26 mouse cellular contexts compared by ENCODE assay signal in genomic region chr17:86647226-86647625, GRCm38 (mm10).
DNase-seq lines count a peak whose midpoint lies in the region; ATAC-seq and TF ChIP-seq lines count a peak whose summit lies in the region.
"Had no signal": no experiment of that assay in that cellular context is flagged by ENCODE, and none has a peak within 500 bp of the region (broad histone marks: within the 10 kb centered on the region; RNA-seq: fewer than 3 reads in every experiment).

No protein-coding gene starts in this region.

- H3K9ac ChIP-seq in forebrain, postnatal 0 days = no peak overlapping the region
- H3K9ac ChIP-seq in midbrain, embryonic 11.5 days (ENCODE audit: low read length) = no peak overlapping the region
- H3K9ac ChIP-seq: embryonic facial prominence, embryonic 15.5 days; heart, embryonic 15.5 days; hindbrain, embryonic 14.5 days; intestine, embryonic 15.5 days had no signal

- TF ChIP-seq CTCF in forebrain, postnatal 0 days (IDR thresholded peaks at IDR 0.05; ENCODE audit: low read depth) = no peak

- H3K4me1 ChIP-seq in forebrain, postnatal 0 days (ENCODE audit: insufficient read depth) = no peaks in the 10 kb centered on the region
- H3K4me1 ChIP-seq in midbrain, embryonic 11.5 days (ENCODE audit: control insufficient read depth, insufficient read depth, low read length) = no peaks in the 10 kb centered on the region
- H3K4me1 ChIP-seq: embryonic facial prominence, embryonic 15.5 days; forebrain, embryonic 10.5 days; heart, embryonic 15.5 days; hindbrain, embryonic 10.5 days; intestine, embryonic 15.5 days had no signal

- H3K36me3 ChIP-seq in forebrain, postnatal 0 days (ENCODE audit: insufficient read depth) = no peaks in the 10 kb centered on the region
- H3K36me3 ChIP-seq in midbrain, embryonic 11.5 days (ENCODE audit: control insufficient read depth, insufficient read depth, low read length) = no peaks in the 10 kb centered on the region
- H3K36me3 ChIP-seq: embryonic facial prominence, embryonic 15.5 days; forebrain, embryonic 10.5 days; heart, embryonic 15.5 days; hindbrain, embryonic 10.5 days; intestine, embryonic 15.5 days had no signal

- H3K9me3 ChIP-seq in forebrain, postnatal 0 days (ENCODE audit: low read length) = no peaks in the 10 kb centered on the region
- no peaks in the 10 kb centered on the region for H3K9me3 ChIP-seq in midbrain, embryonic 11.5 days (ENCODE audit: control insufficient read depth, low read length)
- H3K9me3 ChIP-seq: embryonic facial prominence, embryonic 15.5 days; forebrain, embryonic 10.5 days; heart, embryonic 15.5 days; hindbrain, embryonic 10.5 days; intestine, embryonic 15.5 days had no signal

- ATAC-seq in forebrain, postnatal 0 days = no peak
- no peak for ATAC-seq in midbrain, embryonic 11.5 days (ENCODE audit: low FRiP score)
- ATAC-seq: activated CD4-positive, CD25-positive, alpha-beta regulatory T cell, adult 4 months; forebrain, embryonic 14.5 days; intestine, embryonic 15.5 days; Patski had no signal

- no peak overlapping the region for H3K4me2 ChIP-seq in forebrain, postnatal 0 days (ENCODE audit: low read depth)
- no peak overlapping the region for H3K4me2 ChIP-seq in midbrain, embryonic 11.5 days
- H3K4me2 ChIP-seq: embryonic facial prominence, embryonic 15.5 days; heart, embryonic 11.5 days; heart, embryonic 15.5 days; hindbrain, embryonic 14.5 days; intestine, embryonic 15.5 days had no signal

- no peaks in the 10 kb centered on the region for H3K27me3 ChIP-seq in forebrain, postnatal 0 days (ENCODE audit: insufficient read depth, low read length)
- H3K27me3 ChIP-seq in midbrain, embryonic 11.5 days (ENCODE audit: control insufficient read depth, insufficient read depth, low read length) = no peaks in the 10 kb centered on the region
- H3K27me3 ChIP-seq: CH12.LX; embryonic facial prominence, embryonic 15.5 days; heart, embryonic 15.5 days; intestine, embryonic 15.5 days; Patski had no signal

- DNase-seq in brain, adult 2 months (ENCODE audit: low read depth, low spot score) = peak; percentile 94
- peak; percentile 88 for DNase-seq in cerebellum, adult 11-12 months
- peak; percentile 93 for DNase-seq in cerebellum, adult 9-10 months
- DNase-seq in cerebellum, postnatal 25 days = peak; percentile 80 to 84
- no peak for DNase-seq in forebrain, postnatal 0 days
- no peak for DNase-seq in thymus, postnatal 14 days
- DNase-seq in midbrain, embryonic 11.5 days (ENCODE audit: low spot score, missing footprints) = no peak
- DNase-seq: adrenal gland, adult 2 months; adrenal gland, postnatal 25 days; embryo, embryonic 11 days; gastrocnemius, postnatal 14 days; heart, adult 2 months; heart, postnatal 14 days; kidney, adult 2 months had no signal

- no peak overlapping the region for H3K27ac ChIP-seq in forebrain, postnatal 0 days (ENCODE audit: low read depth, low read length)
- H3K27ac ChIP-seq in midbrain, embryonic 11.5 days (ENCODE audit: low read depth, low read length) = no peak overlapping the region
- H3K27ac ChIP-seq: embryonic facial prominence, embryonic 15.5 days; forebrain, embryonic 10.5 days; heart, adult 2 months; heart, embryonic 15.5 days; hindbrain, embryonic 10.5 days; hindbrain, embryonic 14.5 days; intestine, embryonic 15.5 days had no signal

- H3K4me3 ChIP-seq in forebrain, postnatal 0 days (ENCODE audit: low read depth, low read length) = no peak overlapping the region
- H3K4me3 ChIP-seq in midbrain, embryonic 11.5 days (ENCODE audit: low read depth, low read length) = no peak overlapping the region
- H3K4me3 ChIP-seq: embryonic facial prominence, embryonic 15.5 days; erythroblast, embryonic 14.5 days; forebrain, embryonic 10.5 days; heart, adult 2 months; heart, embryonic 15.5 days; hindbrain, embryonic 10.5 days; intestine, embryonic 15.5 days had no signal

- 93% methylated on average over 3 of the region's 3 CpGs for WGBS in forebrain, postnatal 0 days
- 93% methylated on average over 3 of the region's 3 CpGs for WGBS in midbrain, embryonic 11.5 days

Comparison
In these comparisons a context has a peak if more than half of its experiments do, and no peak if none do; other contexts are left out.
1. DNase-seq: peak in brain, adult 2 months (single experiment), cerebellum, adult 11-12 months (single experiment), cerebellum, adult 9-10 months (single experiment) and cerebellum, postnatal 25 days (2 of 2); none in forebrain, postnatal 0 days (single experiment), thymus, postnatal 14 days (single experiment) and midbrain, embryonic 11.5 days (single experiment).